In the genomic region with DNA sequence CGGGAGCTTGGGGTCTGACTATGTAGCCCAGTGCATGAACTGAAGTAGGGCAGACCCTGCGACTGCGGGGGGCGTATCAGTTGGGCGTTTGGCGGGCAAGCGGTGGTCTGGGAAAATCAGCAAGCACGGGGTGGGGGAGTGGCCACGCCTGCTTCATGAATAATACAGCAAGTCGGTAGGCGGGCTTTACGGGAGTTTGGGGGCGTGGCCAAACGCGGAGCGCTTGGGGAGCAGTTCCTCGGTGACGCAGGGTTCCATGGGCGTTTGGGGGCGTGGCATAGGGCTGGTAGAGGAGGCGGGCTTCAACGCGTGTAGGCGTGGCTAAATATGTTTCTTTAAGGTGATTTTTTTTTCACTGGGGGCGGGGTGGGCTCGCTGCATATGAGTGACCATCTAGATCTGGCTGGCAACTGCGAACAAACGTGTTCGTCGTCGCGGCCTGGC, we compare ENCODE assay signal across 8 mouse cellular contexts. TPM values are rescaled to one million over a fixed set of nuclear protein-coding genes. Genes with fewer than 3 reads are reported as not detected.
DNase-seq lines count a peak whose midpoint lies in the region; ATAC-seq and TF ChIP-seq lines count a peak whose summit lies in the region.

No protein-coding gene starts in this region.

- intact Hi-C loops in heart, adult 2 months (cut with DNase I), result no loop called here

- TF ChIP-seq CTCF in heart, adult 2 months (IDR thresholded peaks at IDR 0.05), result no peak

- TF ChIP-seq EP300 in heart, adult 2 months (IDR thresholded peaks at IDR 0.05; ENCODE audit: insufficient read depth, low read depth, low read length), result no peak

- peak overlapping the region; percentile 84 for H3K9ac ChIP-seq in embryonic facial prominence, embryonic 14.5 days (ENCODE audit: low read depth, low read length)
- peak overlapping the region; percentile 53 for H3K9ac ChIP-seq in heart, adult 2 months (ENCODE audit: low read depth, low read length)
- H3K9ac ChIP-seq in limb, embryonic 15.5 days, result peak overlapping the region; percentile 44

- peak overlapping the region; percentile 94 for H3K27ac ChIP-seq in embryonic facial prominence, embryonic 14.5 days (replicated peaks; ENCODE audit: low read depth, low read length)
- H3K27ac ChIP-seq in heart, adult 2 months, result peak overlapping the region; percentile 93
- H3K27ac ChIP-seq in limb, embryonic 15.5 days, result peak overlapping the region; percentile 97

- H3K79me2 ChIP-seq in heart, adult 2 months (replicated peaks; ENCODE audit: control insufficient read depth, insufficient read depth, low read length), result peaks cover 3% of the 10 kb centered on the region

- peak overlapping the region; percentile 87 for H3K4me2 ChIP-seq in embryonic facial prominence, embryonic 14.5 days (ENCODE audit: low read depth, low read length)
- H3K4me2 ChIP-seq in limb, embryonic 15.5 days, result peak overlapping the region; percentile 93

- H3K36me3 ChIP-seq in embryonic facial prominence, embryonic 14.5 days (ENCODE audit: control insufficient read depth, insufficient read depth, low read length), result peaks cover 34% of the 10 kb centered on the region
- no peaks in the 10 kb centered on the region; the same call in 1 of the 2 replicates for H3K36me3 ChIP-seq in heart, adult 2 months (ENCODE audit: control insufficient read depth, insufficient read depth, low read length)
- H3K36me3 ChIP-seq in limb, embryonic 15.5 days, result peaks cover 33% of the 10 kb centered on the region

- WGBS in embryonic facial prominence, embryonic 14.5 days, result under 1% methylated on average over 30 of the region's 32 CpGs
- under 1% methylated on average over 32 of the region's 32 CpGs for WGBS in heart, adult 2 months
- WGBS in limb, embryonic 15.5 days, result under 1% methylated on average over 32 of the region's 32 CpGs

- H3K9me3 ChIP-seq in embryonic facial prominence, embryonic 14.5 days (ENCODE audit: control insufficient read depth, low read length), result no peaks in the 10 kb centered on the region
- H3K9me3 ChIP-seq in limb, embryonic 15.5 days, result no peaks in the 10 kb centered on the region

- H3K27me3 ChIP-seq in embryonic facial prominence, embryonic 14.5 days (replicated peaks; ENCODE audit: control insufficient read depth, insufficient read depth, low read length), result no peaks in the 10 kb centered on the region
- no peaks in the 10 kb centered on the region for H3K27me3 ChIP-seq in heart, adult 2 months (ENCODE audit: control insufficient read depth, insufficient read depth, low read length)
- no peaks in the 10 kb centered on the region for H3K27me3 ChIP-seq in limb, embryonic 15.5 days

- peak overlapping the region; percentile 73 for H3K4me3 ChIP-seq in embryonic facial prominence, embryonic 14.5 days (ENCODE audit: low read depth, low read length)
- H3K4me3 ChIP-seq in heart, adult 2 months, result peak overlapping the region; percentile 85
- peak overlapping the region; percentile 84 for H3K4me3 ChIP-seq in limb, embryonic 15.5 days

- peak; percentile 77 for ATAC-seq in embryonic facial prominence, embryonic 14.5 days (ENCODE audit: low read depth)
- peak; percentile 83 for ATAC-seq in limb, embryonic 15.5 days (ENCODE audit: insufficient number of reproducible peaks, low FRiP score, low TSS enrichment, low read depth)

- DNase-seq in 3T3-L1 (ENCODE audit: low read depth, low spot score), result peak; percentile 100
- DNase-seq in adrenal gland, postnatal 4 days (ENCODE audit: low spot score in 2 of 2), result peak; percentile 95 to 99
- DNase-seq in embryonic facial prominence, embryonic 14.5 days (ENCODE audit: low spot score), result peak; percentile 99
- peak; percentile 98 for DNase-seq in heart, adult 2 months
- peak; percentile 99 to 100 for DNase-seq in kidney, adult 8-10 months
- peak; percentile 97 to 99 for DNase-seq in monocyte, adult 2 months (ENCODE audit: low read depth in 1 of 2, low spot score in 2 of 2)
- DNase-seq in spleen, postnatal 36 days (ENCODE audit: low spot score in 2 of 2), result peak; percentile 98 to 100

- TF ChIP-seq POLR2A in heart, adult 2 months (IDR thresholded peaks at IDR 0.05; ENCODE audit: insufficient read depth, low read depth, low read length), result no peak; the same call in 1 of the 2 replicates

- H3K4me1 ChIP-seq in embryonic facial prominence, embryonic 14.5 days (ENCODE audit: control insufficient read depth, insufficient read depth, low read length), result peaks cover 14% of the 10 kb centered on the region
- peaks cover 17% of the 10 kb centered on the region for H3K4me1 ChIP-seq in heart, adult 2 months (ENCODE audit: control insufficient read depth, insufficient read depth, low read length)
- peaks cover 28% of the 10 kb centered on the region for H3K4me1 ChIP-seq in limb, embryonic 15.5 days

RNA-seq across cellular contexts. Expression of a gene that starts 0.6 kb away (rescaled TPM):
- total RNA-seq in adrenal gland, postnatal 4 days (2021), result 10 to 100 TPM; 31.0 to 32.4 TPM
- polyA plus RNA-seq in embryonic facial prominence, embryonic 14.5 days (2014; fragmentation: Nextera tagmentation; extraction: Ambion mirVana), result 17.3 and 21.7 TPM in 2 replicates
- 10 to 100 TPM in 1 of 2 experiments, 1 to 10 TPM in 1; 9.6 to 12.0 TPM for total RNA-seq in heart, adult 2 months (2021)
- polyA plus RNA-seq in heart, adult 2 months (2012; rRNA removed), result 12.7 and 13.8 TPM in 2 replicates
- 20.4 and 21.1 TPM in 2 replicates for polyA plus RNA-seq in limb, embryonic 15.5 days (2015; fragmentation: Nextera tagmentation; extraction: Ambion mirVana)

RNA-seq across cellular contexts. Expression of a gene that starts 10.9 kb away (rescaled TPM):
- 10 to 100 TPM; 80.4 to 80.5 TPM for total RNA-seq in adrenal gland, postnatal 4 days (2021)
- polyA plus RNA-seq in embryonic facial prominence, embryonic 14.5 days (2014; fragmentation: Nextera tagmentation; extraction: Ambion mirVana), result 51.0 and 59.8 TPM in 2 replicates
- 10 to 100 TPM; 80.4 to 99.4 TPM for total RNA-seq in heart, adult 2 months (2021)
- polyA plus RNA-seq in heart, adult 2 months (2012; rRNA removed), result 111 and 121 TPM in 2 replicates
- 53.8 and 55.1 TPM in 2 replicates for polyA plus RNA-seq in limb, embryonic 15.5 days (2015; fragmentation: Nextera tagmentation; extraction: Ambion mirVana)

RNA-seq across cellular contexts. Expression of a gene that starts 11.1 kb away (rescaled TPM):
- total RNA-seq in adrenal gland, postnatal 4 days (2021), result 100 to 1,000 TPM; 315 to 322 TPM
- 202 and 234 TPM in 2 replicates for polyA plus RNA-seq in embryonic facial prominence, embryonic 14.5 days (2014; fragmentation: Nextera tagmentation; extraction: Ambion mirVana)
- 100 to 1,000 TPM; 116 to 135 TPM for total RNA-seq in heart, adult 2 months (2021)
- polyA plus RNA-seq in heart, adult 2 months (2012; rRNA removed), result 179 and 201 TPM in 2 replicates
- 274 and 278 TPM in 2 replicates for polyA plus RNA-seq in limb, embryonic 15.5 days (2015; fragmentation: Nextera tagmentation; extraction: Ambion mirVana)

RNA-seq across cellular contexts. Expression of a gene that starts 28.1 kb away (rescaled TPM):
- 1,000 to 10,000 TPM; 1,529 to 1,618 TPM for total RNA-seq in adrenal gland, postnatal 4 days (2021)
- polyA plus RNA-seq in embryonic facial prominence, embryonic 14.5 days (2014; fragmentation: Nextera tagmentation; extraction: Ambion mirVana), result 991 and 1,091 TPM in 2 replicates
- total RNA-seq in heart, adult 2 months (2021), result 1,000 to 10,000 TPM; 1,480 to 1,595 TPM
- polyA plus RNA-seq in heart, adult 2 months (2012; rRNA removed), result 439 and 626 TPM in 2 replicates
- polyA plus RNA-seq in limb, embryonic 15.5 days (2015; fragmentation: Nextera tagmentation; extraction: Ambion mirVana), result 859 and 940 TPM in 2 replicates

RNA-seq across cellular contexts. Expression of a gene that starts 32.1 kb away (rescaled TPM):
- 100 to 1,000 TPM; 105 to 109 TPM for total RNA-seq in adrenal gland, postnatal 4 days (2021)
- 144 and 148 TPM in 2 replicates for polyA plus RNA-seq in embryonic facial prominence, embryonic 14.5 days (2014; fragmentation: Nextera tagmentation; extraction: Ambion mirVana)
- total RNA-seq in heart, adult 2 months (2021), result 100 to 1,000 TPM; 111 to 118 TPM
- 129 and 145 TPM in 2 replicates for polyA plus RNA-seq in heart, adult 2 months (2012; rRNA removed)
- polyA plus RNA-seq in limb, embryonic 15.5 days (2015; fragmentation: Nextera tagmentation; extraction: Ambion mirVana), result 136 and 149 TPM in 2 replicates

Comparison
In these comparisons a context has a peak if more than half of its experiments do, and no peak if none do; other contexts are left out.
1. Peak in every context shown above with its lines: DNase-seq, ATAC-seq, H3K4me3 ChIP-seq and H3K27ac ChIP-seq.